Mouse (Mus musculus) v-Abl transformed pro-B cells (cell line): ENCODE measurements at regions not wholly inside any gene's neighbourhood (a gene's known extent, or its start where the extent isn't known, plus 50 kb on each side); places are given as distances from the start of the nearest gene placed in this dataset.
"Not testable (repeated sequence)": the region's sequence is repeated elsewhere in the genome, so short reads cannot be mapped to it uniquely, and the experiment has no call there.

Experiments
- in situ Hi-C, 2 experiments: fragments of 400-800 bp; cut with MboI; formaldehyde crosslinking; loops; one replicate each; pipeline ENCODE4 v1.15.1; 2025; ENCODE audit not compliant: unreplicated experiment in 2 of 2

DNA sequence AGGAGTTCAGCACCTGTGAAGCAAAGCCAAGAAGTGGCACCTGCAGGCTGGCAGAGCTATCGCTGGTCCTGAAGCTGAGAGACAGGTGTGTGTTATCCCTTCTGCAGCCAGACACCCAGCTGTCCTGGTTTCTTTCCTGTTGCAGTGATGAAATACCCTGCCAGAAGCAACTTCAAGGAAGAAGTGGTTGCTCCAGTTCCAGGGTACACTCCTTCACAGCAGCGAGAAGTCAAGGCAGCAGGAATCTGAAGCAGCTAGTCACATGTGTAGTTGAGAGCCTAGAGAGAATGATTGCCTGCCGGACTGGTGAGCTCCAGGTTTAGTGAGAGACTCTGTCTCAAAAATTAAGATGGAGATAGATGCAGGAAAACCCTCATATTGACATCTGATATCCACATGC, 69.1 kb upstream of the Klf13 start:
- in situ Hi-C loops: loop anchor here in 1 of 2 experiments (25.0 kb wide), 1 partner anchor 1130 kb away; no protein-coding TSS in a partner anchor

DNA sequence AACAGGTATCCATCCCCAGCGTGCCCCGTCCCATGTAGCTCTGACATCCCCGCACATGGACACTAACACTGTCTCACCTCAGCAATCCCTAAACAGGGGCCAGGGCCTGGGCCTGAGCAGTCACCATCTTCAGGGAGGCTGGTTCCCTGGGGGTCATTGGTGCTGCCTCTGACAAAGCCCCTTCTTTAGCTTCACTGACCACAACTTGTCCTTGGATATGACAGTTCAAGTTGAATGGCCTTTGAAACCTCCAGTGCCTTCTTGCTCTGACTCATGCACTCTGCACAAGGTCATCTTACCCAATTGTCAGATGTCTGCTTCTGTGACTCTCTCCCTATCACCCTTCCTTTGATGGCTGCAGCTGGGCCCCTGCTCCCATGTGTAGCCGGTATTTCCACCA, 68.2 kb upstream of the Klf13 start:
- in situ Hi-C loops: loop anchor here in 1 of 2 experiments (25.0 kb wide), 1 partner anchor 1130 kb away; no protein-coding TSS in a partner anchor

GRCm38 (mm10) chr7:64005765-64006164, 67.0 kb upstream of the Klf13 start:
- in situ Hi-C loops: loop anchor here in 1 of 2 experiments (25.0 kb wide), 1 partner anchor 1132 kb away; no protein-coding TSS in a partner anchor

- in situ Hi-C loops: loop anchor here (5.0 to 25.0 kb wide), 4 partner anchors 33 to 1133 kb away; no protein-coding TSS in a partner anchor
Measured at GRCm38 (mm10) chr7:64003904-64004303, 65.2 kb upstream of the Klf13 start.

- in situ Hi-C loops: loop anchor here (5.0 to 25.0 kb wide), 4 partner anchors 36 to 1136 kb away; no protein-coding TSS in a partner anchor
Measured at GRCm38 (mm10) chr7:64001611-64002111, 62.9 kb upstream of the Klf13 start.

DNA sequence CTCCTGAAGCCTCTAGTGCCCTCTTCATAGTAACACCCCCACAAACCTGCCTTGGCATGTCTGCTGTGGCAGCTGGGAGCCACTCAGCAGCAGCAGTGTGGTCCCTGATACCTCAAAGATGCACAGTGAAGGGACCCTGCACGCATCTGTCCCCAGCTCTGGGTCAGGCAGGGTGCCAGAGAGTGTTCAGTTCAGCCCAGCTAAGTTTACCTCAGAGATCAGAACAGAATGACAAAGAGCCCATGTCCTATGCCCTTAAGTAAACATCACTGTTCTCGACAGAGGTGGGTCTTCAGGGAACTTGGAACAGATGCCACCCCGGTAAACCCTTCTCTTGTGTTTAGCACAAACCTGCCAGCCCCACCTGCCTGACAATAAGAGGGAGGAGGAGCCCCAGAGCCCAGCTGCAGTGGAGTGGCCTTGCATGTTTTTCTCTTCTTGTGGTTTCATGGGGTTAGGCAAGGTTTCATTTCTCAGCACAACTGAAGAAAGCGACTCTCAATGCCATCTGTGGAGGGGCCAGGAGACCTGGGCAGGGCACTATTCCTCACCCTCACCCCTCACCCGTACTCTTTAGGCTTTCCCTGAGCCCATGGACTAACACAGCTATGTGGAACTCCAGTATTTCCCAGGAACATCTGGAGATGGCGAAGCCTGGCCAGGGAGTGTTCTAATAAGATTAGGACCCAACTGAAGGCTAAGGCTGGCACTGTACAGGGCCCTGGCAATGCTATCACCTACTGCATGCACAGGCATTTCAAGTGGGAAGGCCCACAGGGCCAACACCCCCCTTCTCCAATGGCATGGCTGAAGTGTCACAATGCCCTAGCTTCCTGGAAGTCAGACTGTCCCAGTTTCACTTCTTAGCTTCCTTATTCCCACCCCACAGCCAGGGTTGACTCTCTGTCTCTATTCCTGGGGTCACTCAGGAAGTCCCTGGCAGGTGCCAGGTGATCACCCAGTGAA, 60.6 kb upstream of the Klf13 start:
- in situ Hi-C loops: no loop called here

DNA sequence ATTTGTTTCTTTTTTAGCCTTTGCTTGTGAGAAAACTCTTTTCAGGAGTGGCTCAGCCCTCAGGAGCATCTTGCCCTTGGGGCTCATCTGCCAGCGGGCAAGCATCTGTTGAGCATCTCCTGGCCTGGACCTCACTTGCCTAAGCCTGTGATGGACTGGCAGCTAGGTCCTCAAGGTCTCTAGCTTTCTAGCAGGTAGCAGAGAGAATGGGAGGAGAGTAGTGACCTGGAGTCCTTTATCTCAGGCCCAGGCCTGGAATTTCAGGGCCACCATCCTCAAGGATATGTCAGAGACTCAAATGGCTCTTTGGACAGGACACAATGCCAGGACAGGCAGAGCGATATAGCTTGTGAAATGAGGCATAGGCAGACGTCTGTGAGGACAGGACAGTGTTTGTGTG, 59.3 kb upstream of the Klf13 start:
- in situ Hi-C loops: no loop called here

DNA sequence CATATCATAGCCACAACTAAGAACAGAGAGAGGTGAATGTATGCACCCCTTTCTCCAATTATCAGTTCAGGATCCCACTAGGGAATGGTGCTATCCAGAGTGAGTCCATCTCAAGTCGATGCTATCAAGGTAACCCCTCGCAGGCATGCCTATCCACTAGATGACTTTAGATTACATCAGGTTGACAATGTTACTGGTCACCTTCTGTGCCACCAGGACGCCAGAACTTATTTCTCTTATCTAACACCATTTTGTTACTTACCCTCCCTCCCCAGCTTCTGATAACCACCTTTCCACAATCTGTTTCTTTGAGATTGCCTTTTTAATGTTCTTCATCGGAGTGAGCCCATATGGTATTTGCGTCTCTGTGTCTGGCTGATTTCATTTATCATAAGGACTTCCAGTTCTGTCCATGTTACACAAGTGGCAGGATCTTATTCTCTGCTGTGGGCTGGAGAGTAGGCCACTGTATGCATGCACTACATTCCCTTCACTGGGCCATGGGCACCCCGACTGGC, 57.9 kb upstream of the Klf13 start:
- in situ Hi-C loops: no loop called here

DNA sequence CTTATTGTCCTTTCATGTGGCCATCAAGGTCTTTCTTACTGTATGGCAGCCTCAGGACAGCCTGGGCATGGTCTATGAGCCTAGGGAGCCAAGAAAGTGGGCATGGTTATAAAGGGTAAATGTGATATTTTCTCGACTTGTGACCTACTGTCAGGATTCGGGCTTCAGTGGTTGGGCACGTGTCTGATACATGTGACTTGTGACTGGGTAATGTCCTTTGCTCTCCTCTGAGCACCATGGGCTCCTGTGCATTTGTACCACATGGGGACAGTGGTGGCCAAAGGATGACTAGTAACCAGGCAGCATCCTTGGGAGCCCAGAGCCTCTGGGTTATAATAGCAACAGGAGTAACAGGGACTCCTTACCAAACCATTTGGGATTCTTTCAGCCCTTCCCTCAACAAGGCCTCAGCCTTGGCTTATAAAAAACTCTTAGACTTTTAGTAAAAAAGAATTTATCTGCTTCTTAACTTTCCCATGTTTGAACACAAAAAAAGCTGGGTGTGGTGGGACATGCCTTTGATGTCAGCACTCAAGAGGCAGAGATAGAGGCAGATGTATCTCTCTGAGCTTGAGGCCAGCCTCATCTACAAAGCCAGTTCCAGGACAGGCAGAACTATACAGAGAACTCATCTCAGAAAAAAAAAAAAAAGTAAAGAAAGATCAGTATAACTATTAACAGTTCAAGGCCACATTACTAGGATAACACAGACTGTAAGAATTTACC, 56.7 kb upstream of the Klf13 start:
- in situ Hi-C loops: no loop called here

GRCm38 (mm10) chr7:63994769-63995168, 56.1 kb upstream of the Klf13 start:
- in situ Hi-C loops: not testable (repeated sequence)

- in situ Hi-C loops: no loop called here
Measured at GRCm38 (mm10) chr7:63992155-63992554, 53.4 kb upstream of the Klf13 start.

DNA sequence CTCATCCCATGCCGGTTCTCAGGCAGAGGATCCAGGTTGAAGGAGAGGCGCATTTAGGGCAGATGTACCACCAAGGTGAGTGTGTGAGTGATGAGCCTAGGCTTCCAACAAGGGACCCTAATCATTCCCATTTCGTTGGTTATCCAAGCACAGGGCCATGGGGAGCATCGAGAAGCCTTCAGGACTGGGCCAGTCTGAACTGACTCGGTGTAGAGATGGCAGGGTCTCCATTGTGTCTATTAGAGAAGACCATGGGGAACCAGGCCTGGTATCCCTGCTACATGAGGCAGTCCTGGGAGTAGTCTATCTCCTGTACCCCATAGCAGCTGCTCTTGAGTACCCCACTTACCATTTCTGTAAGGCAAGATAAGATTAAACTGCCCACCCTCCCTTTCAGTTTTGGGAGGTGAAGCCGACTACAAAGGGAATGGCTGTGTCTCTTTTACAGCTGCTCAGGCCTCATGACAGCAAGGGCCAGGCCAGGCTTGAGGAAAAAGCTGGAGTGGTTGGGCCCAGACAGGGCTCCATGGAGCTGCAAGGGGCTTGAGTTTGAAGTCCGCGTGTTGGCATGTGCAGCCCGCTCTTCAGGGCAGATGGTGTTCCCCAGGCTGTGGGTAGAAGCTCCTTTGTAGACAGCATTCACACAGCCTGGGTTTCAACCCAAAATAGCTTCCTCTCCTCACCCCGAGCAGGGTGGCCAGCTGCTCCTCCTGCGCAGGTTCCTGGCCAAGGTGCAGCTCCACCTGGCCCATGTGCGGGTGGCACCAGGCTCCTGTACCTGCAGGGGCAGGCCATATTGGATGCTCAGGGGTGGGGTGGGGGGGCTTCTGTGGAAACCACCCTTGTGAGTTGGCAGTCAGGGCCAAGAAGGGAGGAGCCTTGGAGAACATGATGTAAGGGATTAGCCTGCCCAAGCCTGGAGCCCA, 52.6 kb upstream of the Klf13 start:
- in situ Hi-C loops: no loop called here

DNA sequence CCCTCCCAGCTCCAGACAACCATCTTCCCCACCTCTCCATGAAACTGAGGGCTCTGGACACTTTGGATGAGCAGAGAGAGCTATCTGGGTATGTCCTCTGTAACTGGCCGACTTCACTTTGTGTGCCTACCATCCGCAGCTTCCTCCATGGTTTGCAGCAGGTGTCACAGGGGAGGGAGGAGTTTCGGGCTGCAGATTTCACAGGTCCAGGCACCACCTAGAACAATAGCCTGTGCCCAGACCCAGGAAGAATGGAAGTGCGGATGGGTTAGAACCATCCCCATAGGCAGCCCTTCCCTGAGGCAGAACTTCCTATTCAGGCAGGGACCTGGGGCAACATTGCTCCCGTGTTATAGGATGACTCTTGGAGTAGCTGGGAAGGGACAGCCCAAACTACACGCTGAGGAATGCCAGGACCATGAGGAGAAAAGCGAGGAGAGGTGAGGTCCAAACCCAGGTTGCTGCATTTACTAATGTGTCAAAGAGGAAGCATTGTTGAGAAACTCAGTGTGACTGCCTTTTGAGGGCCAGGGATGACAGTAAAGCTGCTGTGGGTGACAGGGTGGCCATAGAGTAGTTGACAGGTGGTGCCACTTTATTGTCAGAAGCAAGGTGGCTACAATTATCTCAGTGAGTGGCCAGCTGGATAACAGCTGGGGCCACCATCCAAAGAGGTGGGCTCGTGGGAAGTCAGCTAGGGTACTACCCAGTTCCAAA, 51.8 kb upstream of the Klf13 start:
- in situ Hi-C loops: no loop called here

GRCm38 (mm10) chr7:63989736-63990135, 51.0 kb upstream of the Klf13 start:
- in situ Hi-C loops: no loop called here
